Mouse (Mus musculus) neural tube, embryonic 12.5 days (tissue): ENCODE data around the gene Sfrp5. TPM values are rescaled to one million over a fixed set of nuclear protein-coding genes. Genes with fewer than 3 reads are reported as not detected.

ENCODE experiments used
- ATAC-seq: fragments of 200-750 bp; cut with Nextera tagmentation; 2 replicates; pipeline ENCODE4 v1.8.0; 2017; ENCODE audit warnings: low read depth, mild to moderate bottlenecking, moderate TSS enrichment, moderate library complexity; ENCODE audit not compliant: low FRiP score
- H3K27ac ChIP-seq: fragments of 300-500 bp; sonication (generic); 2 replicates; pipeline ENCODE4 v1.5.1; 2016
- H3K27me3 ChIP-seq: fragments of 300-500 bp; sonication (generic); replicated peaks from 2 replicates; pipeline ENCODE4 v1.6.1; 2016; ENCODE audit warnings: mild to moderate bottlenecking
- H3K36me3 ChIP-seq: fragments of 300-500 bp; sonication (generic); 2 replicates; pipeline ENCODE4 v1.6.1; 2016; ENCODE audit warnings: mild to moderate bottlenecking
- H3K4me1 ChIP-seq: fragments of 300-500 bp; sonication (generic); 2 replicates; pipeline ENCODE4 v1.6.1; 2016
- H3K4me2 ChIP-seq: fragments of 300-500 bp; sonication (generic); replicated peaks from 2 replicates; pipeline ENCODE4 v1.6.1; 2016; ENCODE audit warnings: mild to moderate bottlenecking
- H3K4me3 ChIP-seq: fragments of 300-500 bp; sonication (generic); 2 replicates; pipeline ENCODE4 v1.5.1; 2016
- H3K9ac ChIP-seq: fragments of 300-500 bp; sonication (generic); 2 replicates; pipeline ENCODE4 v1.6.1; 2016; ENCODE audit warnings: mild to moderate bottlenecking
- H3K9me3 ChIP-seq: fragments of 300-500 bp; sonication (generic); 2 replicates; pipeline ENCODE4 v1.6.1; 2016; ENCODE audit warnings: mild to moderate bottlenecking
- WGBS: fragments of 180-500 bp; shearing (Covaris S2); methylation state at CpG from one replicate; pipeline ENCODE4 v1.1.7; 2016; 5-methylcytosine and 5-hydroxymethylcytosine counted together
- polyA plus RNA-seq: library from polyadenylated mRNA; unstranded; fragments of >200 nt; fragmentation: Nextera tagmentation; extraction: Ambion mirVana; gene quantifications from 2 replicates; pipeline ENCODE4 v1.2.1, GENCODE M21; 2016

The Sfrp5 gene
- polyA plus RNA-seq, 1 experiment from 2014 or later = 12.8 TPM

GRCm38 (mm10) chr19:42164188-42164587 lies 37.9 kb downstream of the Sfrp5 start:
- Histone ChIP-seq H3K9me3 (no peaks in the 10 kb centered on the region), H3K36me3 (no peaks in the 10 kb centered on the region), H3K27ac (no peak overlapping the region), H3K4me3 (no peak overlapping the region), H3K9ac (no peak overlapping the region), H3K27me3 (peaks cover 19% of the 10 kb centered on the region), H3K4me2 (no peak overlapping the region), H3K4me1 (peaks cover 6% of the 10 kb centered on the region; the same call in 1 of the 2 replicates)
- WGBS = 29% methylated on average over 7 of the region's 7 CpGs
- ATAC-seq = no peak

GRCm38 (mm10) chr19:42163764-42164163 lies 38.3 kb downstream of the Sfrp5 start, which contains the start of gene Zfyve27:
Gene Zfyve27, plus strand, starts transcription at chr19:42163951.
- H3K4me2 ChIP-seq = no peak within 1 kb of the TSS
- 75% methylated on average over 5 of the region's 5 CpGs for WGBS
- H3K9me3 ChIP-seq = no peaks in the 10 kb centered on the region

GRCm38 (mm10) chr19:42158246-42159017 lies 43.6 kb downstream of the Sfrp5 start:
- Histone ChIP-seq H3K36me3 (no peaks in the 10 kb centered on the region), H3K4me1 (no peaks in the 10 kb centered on the region), H3K27me3 (no peaks in the 10 kb centered on the region), H3K9ac (no peak overlapping the region), H3K27ac (no peak overlapping the region), H3K4me3 (no peak overlapping the region), H3K9me3 (no peaks in the 10 kb centered on the region), H3K4me2 (no peak overlapping the region)
- no peak for ATAC-seq
- 70% methylated on average over 13 of the region's 13 CpGs for WGBS

More at GRCm38 (mm10) chr19:42163764-42164163, 38.3 kb downstream of the Sfrp5 start, which contains the start of gene Zfyve27:
- no peak within 1 kb of the TSS for H3K27ac ChIP-seq
- no peak within 1 kb of the TSS for H3K9ac ChIP-seq
- H3K36me3 ChIP-seq = no peaks in the 10 kb centered on the region
- ATAC-seq = no peak
- peaks cover 15% of the 10 kb centered on the region for H3K27me3 ChIP-seq
- peaks cover 6% of the 10 kb centered on the region; the same call in 1 of the 2 replicates for H3K4me1 ChIP-seq
- H3K4me3 ChIP-seq = no peak within 1 kb of the TSS

GRCm38 (mm10) chr19:42157493-42158237 lies 44.4 kb downstream of the Sfrp5 start:
- Histone ChIP-seq H3K4me3 (no peak overlapping the region), H3K36me3 (no peaks in the 10 kb centered on the region), H3K4me2 (no peak overlapping the region), H3K9me3 (no peaks in the 10 kb centered on the region), H3K27ac (no peak overlapping the region), H3K4me1 (no peaks in the 10 kb centered on the region), H3K9ac (no peak overlapping the region), H3K27me3 (no peaks in the 10 kb centered on the region)
- WGBS = 83% methylated on average over 12 of the region's 12 CpGs
- no peak for ATAC-seq

GRCm38 (mm10) chr19:42151990-42152389 lies 50.1 kb downstream of the Sfrp5 start:
- peaks cover 17% of the 10 kb centered on the region for H3K4me1 ChIP-seq
- no peak overlapping the region for H3K4me2 ChIP-seq
- no peaks in the 10 kb centered on the region for H3K9me3 ChIP-seq
- no peaks in the 10 kb centered on the region for H3K36me3 ChIP-seq
- peaks cover 24% of the 10 kb centered on the region for H3K27me3 ChIP-seq
- ATAC-seq = no peak
- no peak overlapping the region for H3K9ac ChIP-seq
- H3K4me3 ChIP-seq = no peak overlapping the region; the same call in 1 of the 2 replicates
- no peak overlapping the region for H3K27ac ChIP-seq
- WGBS = 4% methylated on average over 6 of the region's 6 CpGs

GRCm38 (mm10) chr19:42148569-42148860 lies 53.5 kb downstream of the Sfrp5 start:
- Histone ChIP-seq H3K4me1 (peaks cover 18% of the 10 kb centered on the region), H3K4me3 (peak overlapping the region; percentile 57), H3K4me2 (peak overlapping the region; percentile 82), H3K9ac (peak overlapping the region; percentile 71), H3K9me3 (no peaks in the 10 kb centered on the region), H3K27me3 (peaks cover 38% of the 10 kb centered on the region), H3K27ac (no peak overlapping the region), H3K36me3 (no peaks in the 10 kb centered on the region)
- 23% methylated on average over 7 of the region's 7 CpGs for WGBS
- ATAC-seq = 0 out of 2 replicates have a peak, but pooled peaks have one; percentile 41

Other genes starting within 250 kb of the Sfrp5 start
- 34.7 and 38.4 TPM in 2 replicates for gene Mms19, start 221.1 kb downstream of the Sfrp5 start, polyA plus RNA-seq
- gene Ubtd1, start 220.5 kb downstream of the Sfrp5 start, polyA plus RNA-seq = 16.9 and 17.6 TPM in 2 replicates
- 0.18 TPM in 1 of 2 replicates, not detected in the other for gene Ankrd2, start 166.3 kb downstream of the Sfrp5 start, polyA plus RNA-seq
- 0.98 and 1.0 TPM in 2 replicates for gene Hoga1, start 156.6 kb downstream of the Sfrp5 start, polyA plus RNA-seq
- gene 4933411K16Rik, start 150.0 kb downstream of the Sfrp5 start, polyA plus RNA-seq = not detected in 2 replicates
- gene Morn4, start 115.9 kb downstream of the Sfrp5 start, polyA plus RNA-seq = 93.6 and 98.9 TPM in 2 replicates
- gene Pi4k2a, start 111.8 kb downstream of the Sfrp5 start, polyA plus RNA-seq = 38.3 and 40.1 TPM in 2 replicates
- gene Avpi1, start 73.2 kb downstream of the Sfrp5 start, polyA plus RNA-seq = 9.0 and 9.3 TPM in 2 replicates
- gene Marveld1, start 54.9 kb downstream of the Sfrp5 start, polyA plus RNA-seq = 8.9 and 12.1 TPM in 2 replicates
- 55.2 and 59.1 TPM in 2 replicates for gene Zfyve27, start 38.3 kb downstream of the Sfrp5 start, polyA plus RNA-seq
- gene Golga7b, start 45.3 kb upstream of the Sfrp5 start, polyA plus RNA-seq = 19.8 and 22.9 TPM in 2 replicates
- 42.1 and 44.0 TPM in 2 replicates for gene Crtac1, start 229.5 kb upstream of the Sfrp5 start, polyA plus RNA-seq